Mouse (Mus musculus) liver, embryonic 14 days (tissue): ENCODE results near the gene Fstl5. TPM values are rescaled to one million over a fixed set of nuclear protein-coding genes. Genes with fewer than 3 reads are reported as not detected.

Experiments
- polyA plus RNA-seq: library from polyadenylated mRNA; depleted of rRNA; stranded (reverse); fragments of >200 nt; gene quantifications from 2 replicates; pipeline ENCODE4 v1.2.3, GENCODE M21; 2012; rRNA removed

Fstl5 gene
- not detected in 2 replicates for polyA plus RNA-seq

DNA sequence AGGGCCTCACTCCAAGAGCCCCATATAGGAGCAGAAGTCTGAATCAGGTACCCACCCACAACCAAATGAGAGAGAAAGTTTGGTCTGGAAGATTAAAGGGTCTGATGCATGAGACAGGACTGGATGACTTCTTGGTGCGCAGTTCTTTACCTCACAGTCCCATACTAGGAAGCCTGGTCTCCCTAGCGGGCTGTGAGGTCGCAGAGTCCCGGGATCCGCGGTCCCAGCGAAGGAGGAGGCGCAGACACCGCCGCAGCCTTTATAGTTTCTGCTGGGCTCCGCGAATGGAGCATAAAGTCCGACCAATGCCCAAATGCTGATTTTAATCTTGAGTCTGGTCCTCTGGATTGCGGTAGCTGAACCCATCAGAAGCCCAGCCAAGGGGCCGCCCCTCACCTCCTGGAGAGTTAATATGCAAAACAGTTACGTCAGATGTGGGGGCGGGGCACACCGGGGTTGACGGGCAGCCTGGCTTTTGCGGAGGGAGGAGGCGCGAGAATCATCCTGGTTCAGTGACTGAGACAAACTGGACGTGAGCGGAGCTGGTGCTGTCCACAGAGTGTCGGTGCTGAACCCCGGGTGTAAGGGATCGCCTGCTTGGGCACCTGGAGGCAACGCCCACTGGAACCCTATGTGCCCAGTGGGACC is at the start of gene Fstl5:
Gene Fstl5 (plus strand): TSS at position 211 of the 648 bp plus-strand sequence.

Other genes starting within 250 kb of the Fstl5 start
- 19.2 and 21.0 TPM in 2 replicates for gene Golim4, start 117.3 kb upstream of the Fstl5 start, polyA plus RNA-seq